Mouse (Mus musculus) heart, embryonic 14.5 days (tissue): ENCODE data around the gene Fyco1. TPM values are rescaled to one million over a fixed set of nuclear protein-coding genes. Genes with fewer than 3 reads are reported as not detected.
"Not testable (repeated sequence)": the region's sequence is repeated elsewhere in the genome, so short reads cannot be mapped to it uniquely, and the experiment has no call there.

Source experiments
- ATAC-seq: fragments of 200-750 bp; cut with Nextera tagmentation; 2 replicates; pipeline ENCODE4 v1.8.0; 2017; ENCODE audit warnings: low read depth, moderate TSS enrichment; ENCODE audit not compliant: insufficient number of reproducible peaks, insufficient read depth, low FRiP score
- H3K27ac ChIP-seq, 2 experiments: fragments of 200-500 bp in 1 of 2; fragments of 300-500 bp in 1 of 2; sonication (generic) in 1 of 2; replicated peaks in 1 of 2; 2 replicates each; pipeline ENCODE4 v1.5.1; 2012 to 2014; ENCODE audit warnings: low read depth in 2 of 2, low read length in 2 of 2, control low read depth in 1 of 2, mild to moderate bottlenecking in 1 of 2, mixed read lengths in 1 of 2; ENCODE audit not compliant: control insufficient read depth in 1 of 2, insufficient read depth in 1 of 2
- H3K27me3 ChIP-seq: fragments of 300-500 bp; sonication (generic); 2 replicates; pipeline ENCODE4 v1.6.1; 2014; ENCODE audit warnings: mild to moderate bottlenecking, low read length, control low read depth; ENCODE audit not compliant: control insufficient read depth, insufficient read depth
- H3K36me3 ChIP-seq: fragments of 300-500 bp; sonication (generic); 2 replicates; pipeline ENCODE4 v1.6.1; 2014; ENCODE audit warnings: mild to moderate bottlenecking, control low read depth, low read length, mixed read lengths; ENCODE audit not compliant: control insufficient read depth, insufficient read depth
- H3K4me1 ChIP-seq, 2 experiments: fragments of 200-500 bp in 1 of 2; fragments of 300-500 bp in 1 of 2; sonication (generic) in 1 of 2; 2 replicates each; pipeline ENCODE4 v1.6.1; 2012 to 2014; ENCODE audit warnings: low read length in 2 of 2, control low read depth in 1 of 2, mixed read lengths in 1 of 2; ENCODE audit not compliant: control insufficient read depth in 2 of 2, insufficient read depth in 2 of 2
- H3K4me2 ChIP-seq: fragments of 300-500 bp; sonication (generic); 2 replicates; pipeline ENCODE4 v1.6.1; 2014; ENCODE audit warnings: mild to moderate bottlenecking, low read length
- H3K4me3 ChIP-seq, 2 experiments: fragments of 200-500 bp in 1 of 2; fragments of 300-500 bp in 1 of 2; sonication (generic) in 1 of 2; 2 replicates each; pipeline ENCODE4 v1.5.1; 2012 to 2014; ENCODE audit warnings: low read length in 2 of 2, mild to moderate bottlenecking in 2 of 2, control low read depth in 1 of 2, low read depth in 1 of 2, moderate library complexity in 1 of 2; ENCODE audit not compliant: control insufficient read depth in 1 of 2, insufficient read depth in 1 of 2
- H3K9ac ChIP-seq: fragments of 300-500 bp; sonication (generic); 2 replicates; pipeline ENCODE4 v1.6.1; 2014; ENCODE audit warnings: mild to moderate bottlenecking, low read length
- H3K9me3 ChIP-seq: fragments of 300-500 bp; sonication (generic); 2 replicates; pipeline ENCODE4 v1.6.1; 2016; ENCODE audit warnings: low read length, control low read depth; ENCODE audit not compliant: control insufficient read depth
- WGBS: fragments of 180-500 bp; shearing (Covaris S2); extraction: QIAGEN DNeasy Blood & Tissue Kit; methylation state at CpG from one replicate; pipeline ENCODE4 v1.1.7; 2014; 5-methylcytosine and 5-hydroxymethylcytosine counted together
- polyA plus RNA-seq: library from polyadenylated mRNA; unstranded; fragments of >200 nt; fragmentation: Nextera tagmentation; extraction: Ambion mirVana; gene quantifications from 2 replicates; pipeline ENCODE4 v1.2.1, GENCODE M21; 2014

Fyco1 gene
- polyA plus RNA-seq, 1 experiment from 2014 or later, result 33.1 TPM

GRCm38 (mm10) chr9:123760806-123761205, 90.9 kb downstream of the Fyco1 start:
- ATAC-seq, result no peak
- Histone ChIP-seq H3K4me3 (no peak overlapping the region), H3K9me3 (no peaks in the 10 kb centered on the region), H3K36me3 (no peaks in the 10 kb centered on the region), H3K27me3 (no peaks in the 10 kb centered on the region), H3K27ac (no peak overlapping the region), H3K4me1 (no peaks in the 10 kb centered on the region), H3K4me2 (no peak overlapping the region), H3K9ac (no peak overlapping the region)
- 81% methylated on average over 3 of the region's 3 CpGs for WGBS

GRCm38 (mm10) chr9:123758645-123759044, 93.1 kb downstream of the Fyco1 start:
- Histone ChIP-seq H3K4me1 (no peaks in the 10 kb centered on the region), H3K9me3 (no peaks in the 10 kb centered on the region), H3K9ac (no peak overlapping the region), H3K4me2 (no peak overlapping the region), H3K27ac (no peak overlapping the region), H3K27me3 (no peaks in the 10 kb centered on the region), H3K36me3 (no peaks in the 10 kb centered on the region), H3K4me3 (no peak overlapping the region)
- no peak for ATAC-seq
- 74% methylated on average over 4 of the region's 4 CpGs for WGBS

GRCm38 (mm10) chr9:123758156-123758555, 93.5 kb downstream of the Fyco1 start:
- Histone ChIP-seq H3K9me3 (no peaks in the 10 kb centered on the region), H3K27me3 (no peaks in the 10 kb centered on the region), H3K4me2 (no peak overlapping the region), H3K27ac (no peak overlapping the region), H3K36me3 (no peaks in the 10 kb centered on the region), H3K4me3 (no peak overlapping the region), H3K4me1 (no peaks in the 10 kb centered on the region), H3K9ac (no peak overlapping the region)
- ATAC-seq, result no peak
- 64% methylated on average over 1 of the region's 1 CpGs for WGBS

GRCm38 (mm10) chr9:123757326-123757725, 94.4 kb downstream of the Fyco1 start:
- 41% methylated on average over 2 of the region's 2 CpGs for WGBS
- no peak overlapping the region for H3K27ac ChIP-seq
- no peaks in the 10 kb centered on the region for H3K36me3 ChIP-seq
- no peak overlapping the region for H3K4me3 ChIP-seq
- H3K9ac ChIP-seq, result no peak overlapping the region
- H3K27me3 ChIP-seq, result no peaks in the 10 kb centered on the region
- ATAC-seq, result no peak
- H3K4me2 ChIP-seq, result no peak overlapping the region
- H3K4me1 ChIP-seq, result no peaks in the 10 kb centered on the region
- H3K9me3 ChIP-seq, result no peaks in the 10 kb centered on the region

- WGBS, result 61% methylated on average over 3 of the region's 3 CpGs
- no peak overlapping the region for H3K9ac ChIP-seq
- no peak overlapping the region for H3K4me3 ChIP-seq
- H3K27ac ChIP-seq, result no peak overlapping the region
- ATAC-seq, result no peak
- H3K4me1 ChIP-seq, result no peaks in the 10 kb centered on the region
- no peaks in the 10 kb centered on the region for H3K36me3 ChIP-seq
- no peaks in the 10 kb centered on the region for H3K27me3 ChIP-seq
- no peak overlapping the region for H3K4me2 ChIP-seq
- no peaks in the 10 kb centered on the region for H3K9me3 ChIP-seq
Observed at GRCm38 (mm10) chr9:123756752-123757151, 94.9 kb downstream of the Fyco1 start.

- Histone ChIP-seq H3K27me3 (no peaks in the 10 kb centered on the region), H3K9me3 (no peaks in the 10 kb centered on the region), H3K4me3 (no peak overlapping the region), H3K36me3 (no peaks in the 10 kb centered on the region), H3K4me2 (no peak overlapping the region), H3K9ac (no peak overlapping the region), H3K27ac (no peak overlapping the region), H3K4me1 (no peaks in the 10 kb centered on the region)
- no peak for ATAC-seq
- 76% methylated on average over 4 of the region's 4 CpGs for WGBS
Observed at GRCm38 (mm10) chr9:123754333-123754732, 97.4 kb downstream of the Fyco1 start.

- H3K27ac ChIP-seq, H3K36me3 ChIP-seq, H3K4me1 ChIP-seq, ATAC-seq, H3K4me2 ChIP-seq, H3K9ac ChIP-seq, H3K9me3 ChIP-seq, H3K27me3 ChIP-seq, H3K4me3 ChIP-seq: not testable (repeated sequence)
- WGBS, result 88% methylated on average over 7 of the region's 8 CpGs
Observed at GRCm38 (mm10) chr9:123749687-123750086, 102.0 kb downstream of the Fyco1 start.

- ATAC-seq, result no peak
- H3K4me3 ChIP-seq, result no peak overlapping the region
- no peaks in the 10 kb centered on the region for H3K36me3 ChIP-seq
- H3K27ac ChIP-seq, result no peak overlapping the region
- H3K27me3 ChIP-seq, result no peaks in the 10 kb centered on the region
- no peaks in the 10 kb centered on the region for H3K4me1 ChIP-seq
- 85% methylated on average over 4 of the region's 4 CpGs for WGBS
- no peaks in the 10 kb centered on the region for H3K9me3 ChIP-seq
- H3K9ac ChIP-seq, result no peak overlapping the region
- H3K4me2 ChIP-seq, result no peak overlapping the region
Observed at GRCm38 (mm10) chr9:123740799-123741198, 110.9 kb downstream of the Fyco1 start.
